9 mouse cellular contexts compared by ENCODE assay signal in the genomic region with DNA sequence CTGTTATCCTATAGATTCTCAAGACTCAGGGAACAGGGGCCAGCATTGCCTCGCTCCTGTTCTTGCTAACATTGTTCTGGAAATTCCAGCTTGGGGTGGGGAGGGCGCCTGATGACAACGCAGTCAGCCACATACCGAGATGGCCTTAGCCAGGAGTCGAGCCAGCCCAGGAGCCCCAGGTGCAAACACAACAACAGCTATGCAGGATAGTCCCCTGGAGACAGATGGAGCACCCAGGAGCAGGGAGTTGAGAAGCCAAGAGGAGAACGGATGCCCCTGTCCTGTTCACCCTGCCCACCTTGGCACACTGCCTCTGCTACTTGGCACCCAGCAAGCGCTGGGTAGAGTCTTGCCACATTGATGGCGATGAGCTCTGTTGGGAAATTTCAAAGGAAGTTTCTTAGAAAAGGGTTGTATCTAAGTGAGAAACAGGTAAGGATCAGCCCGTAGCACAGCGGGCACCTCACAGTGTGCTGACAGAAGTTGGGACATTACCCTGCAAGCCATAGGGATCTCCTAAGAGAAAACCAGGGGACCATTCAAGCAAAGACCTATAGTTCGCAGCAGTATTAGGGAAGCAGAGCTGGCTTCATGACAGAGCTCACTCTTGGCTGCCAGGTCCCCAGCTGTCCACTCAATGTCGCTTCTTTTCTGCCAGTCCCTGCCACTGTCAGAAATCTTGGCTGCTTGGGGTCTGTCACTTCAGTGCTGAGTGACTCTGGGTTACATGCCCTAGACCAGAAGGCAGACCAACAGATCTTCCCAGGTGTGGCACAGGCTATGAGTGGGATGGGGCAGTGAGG. TPM values are rescaled to one million over a fixed set of nuclear protein-coding genes. Genes with fewer than 3 reads are reported as not detected.
DNase-seq lines count a peak whose midpoint lies in the region; ATAC-seq and TF ChIP-seq lines count a peak whose summit lies in the region.
"Had no signal": no experiment of that assay in that cellular context is flagged by ENCODE, and none has a peak within 500 bp of the region (broad histone marks: within the 10 kb centered on the region; RNA-seq: fewer than 3 reads in every experiment).

No protein-coding gene starts in this region.

- H3K9ac ChIP-seq in heart, embryonic 11.5 days (ENCODE audit: low read depth, low read length) = peak overlapping the region; percentile 70; the same call in 1 of the 2 replicates
- no peak overlapping the region for H3K9ac ChIP-seq in forebrain, postnatal 0 days
- H3K9ac ChIP-seq in midbrain, postnatal 0 days (replicated peaks; ENCODE audit: low read length, poor library complexity, severe bottlenecking) = no peak overlapping the region

- TF ChIP-seq POLR2A in brain, embryonic 14.5 days (IDR thresholded peaks at IDR 0.05; ENCODE audit: borderline replicate concordance, extremely low read depth, insufficient read depth, insufficient read length, poor library complexity, severe bottlenecking) = no peak

- H3K4me2 ChIP-seq in heart, embryonic 11.5 days = peak overlapping the region; percentile 62
- H3K4me2 ChIP-seq in forebrain, postnatal 0 days (ENCODE audit: low read depth) = no peak overlapping the region
- no peak overlapping the region for H3K4me2 ChIP-seq in midbrain, postnatal 0 days (ENCODE audit: low read depth, low read length, poor library complexity, severe bottlenecking)

- no peak for DNase-seq in heart, adult 9 months (ENCODE audit: low spot score in 2 of 2)
- DNase-seq in brain, embryonic 14.5 days (ENCODE audit: low read depth) = peak; percentile 77
- peak; percentile 35 for DNase-seq in forebrain, postnatal 0 days
- no peak for DNase-seq in limb, embryonic 10.5 days (ENCODE audit: low spot score)
- DNase-seq in midbrain, postnatal 0 days (ENCODE audit: low spot score) = peak; percentile 77
- no peak for DNase-seq in embryo, embryonic 10.5 days (ENCODE audit: low spot score)
- no peak for DNase-seq in embryo, embryonic 10 days (ENCODE audit: low spot score)

- TF ChIP-seq CTCF in brain, embryonic 14.5 days (IDR thresholded peaks at IDR 0.05; ENCODE audit: borderline replicate concordance, extremely low read depth, insufficient read depth, insufficient read length) = no peak
- TF ChIP-seq CTCF in forebrain, postnatal 0 days (IDR thresholded peaks at IDR 0.05; ENCODE audit: low read depth) = no peak
- TF ChIP-seq CTCF in midbrain, postnatal 0 days (IDR thresholded peaks at IDR 0.05) = no peak

- H3K27ac ChIP-seq in heart, embryonic 11.5 days (ENCODE audit: low read depth, low read length) = peak overlapping the region; percentile 90
- no peak overlapping the region for H3K27ac ChIP-seq in forebrain, postnatal 0 days (ENCODE audit: low read depth, low read length)
- peak overlapping the region; percentile 91 for H3K27ac ChIP-seq in limb, embryonic 10.5 days
- H3K27ac ChIP-seq in midbrain, postnatal 0 days (ENCODE audit: low read depth, low read length) = no peak overlapping the region; the same call in 1 of the 2 replicates

- H3K4me1 ChIP-seq in heart, embryonic 11.5 days (ENCODE audit: control insufficient read depth, insufficient read depth, low read length) = peaks cover 21% of the 10 kb centered on the region
- H3K4me1 ChIP-seq in forebrain, postnatal 0 days (ENCODE audit: insufficient read depth) = peaks cover 2% of the 10 kb centered on the region; the same call in 1 of the 2 replicates
- peaks cover 48% of the 10 kb centered on the region for H3K4me1 ChIP-seq in limb, embryonic 10.5 days
- no peaks in the 10 kb centered on the region for H3K4me1 ChIP-seq in midbrain, postnatal 0 days (ENCODE audit: insufficient read depth, low read length)

- no peak overlapping the region for H3K4me3 ChIP-seq in heart, embryonic 11.5 days (ENCODE audit: low read depth, low read length)
- no peak overlapping the region for H3K4me3 ChIP-seq in forebrain, postnatal 0 days (ENCODE audit: low read depth, low read length)
- peak overlapping the region; percentile 43 for H3K4me3 ChIP-seq in limb, embryonic 10.5 days
- no peak overlapping the region for H3K4me3 ChIP-seq in midbrain, postnatal 0 days (ENCODE audit: low read depth, low read length)

- H3K27me3 ChIP-seq in heart, embryonic 11.5 days (ENCODE audit: control insufficient read depth, insufficient read depth, low read length) = no peaks in the 10 kb centered on the region
- H3K27me3 ChIP-seq in forebrain, postnatal 0 days (ENCODE audit: insufficient read depth, low read length) = no peaks in the 10 kb centered on the region
- no peaks in the 10 kb centered on the region for H3K27me3 ChIP-seq in limb, embryonic 10.5 days (ENCODE audit: low read depth, poor library complexity, severe bottlenecking)
- H3K27me3 ChIP-seq in midbrain, postnatal 0 days (ENCODE audit: insufficient read depth, low read length) = no peaks in the 10 kb centered on the region
- H3K27me3 ChIP-seq: CH12.LX had no signal

- H3K9me3 ChIP-seq in heart, embryonic 11.5 days (replicated peaks; ENCODE audit: control insufficient read depth, low read length) = no peaks in the 10 kb centered on the region
- no peaks in the 10 kb centered on the region for H3K9me3 ChIP-seq in forebrain, postnatal 0 days (ENCODE audit: low read length)
- no peaks in the 10 kb centered on the region for H3K9me3 ChIP-seq in limb, embryonic 10.5 days (replicated peaks)
- H3K9me3 ChIP-seq in midbrain, postnatal 0 days (ENCODE audit: low read length) = no peaks in the 10 kb centered on the region

- whole genome bisulfite sequencing in heart, embryonic 11.5 days (ENCODE audit: insufficient replicate concordance) = 45% methylated on average over 12 of the region's 12 CpGs
- 32% methylated on average over 12 of the region's 12 CpGs for WGBS in forebrain, postnatal 0 days
- 46% methylated on average over 12 of the region's 12 CpGs for WGBS in limb, embryonic 10.5 days
- 50% methylated on average over 12 of the region's 12 CpGs for WGBS in midbrain, postnatal 0 days

- H3K36me3 ChIP-seq in heart, embryonic 11.5 days (ENCODE audit: control insufficient read depth, insufficient read depth, low read length) = no peaks in the 10 kb centered on the region
- no peaks in the 10 kb centered on the region for H3K36me3 ChIP-seq in forebrain, postnatal 0 days (ENCODE audit: insufficient read depth)
- H3K36me3 ChIP-seq in limb, embryonic 10.5 days = no peaks in the 10 kb centered on the region
- no peaks in the 10 kb centered on the region for H3K36me3 ChIP-seq in midbrain, postnatal 0 days (ENCODE audit: insufficient read depth, low read length)

- ATAC-seq in heart, embryonic 11.5 days (replicated peaks; ENCODE audit: insufficient number of reproducible peaks, low FRiP score, low TSS enrichment) = 0 out of 2 replicates have a peak, but pooled peaks have one; percentile 11
- peak; percentile 59; the same call in 1 of the 2 replicates for ATAC-seq in forebrain, postnatal 0 days
- ATAC-seq in midbrain, postnatal 0 days (ENCODE audit: low FRiP score) = 0 out of 2 replicates have a peak, but pooled peaks have one; percentile 52

RNA-seq across cellular contexts. Expression of gene Acot11, which starts 43.7 kb away (rescaled TPM):
- polyA plus RNA-seq in heart, embryonic 11.5 days (2014; fragmentation: Nextera tagmentation; extraction: Ambion mirVana) = 3.0 and 4.3 TPM in 2 replicates
- 1.4 and 2.0 TPM in 2 replicates for polyA plus RNA-seq in brain, embryonic 14.5 days (2012; rRNA removed)
- total RNA-seq in forebrain, postnatal 0 days (2014; rRNA removed) = 3.4 and 5.5 TPM in 2 replicates
- polyA plus RNA-seq in forebrain, postnatal 0 days (2015; fragmentation: Nextera tagmentation; extraction: Ambion mirVana) = 0.75 and 1.2 TPM in 2 replicates
- 9.0 and 10.7 TPM in 2 replicates for polyA plus RNA-seq in limb, embryonic 10.5 days (2016; fragmentation: Nextera tagmentation; extraction: Ambion mirVana)
- total RNA-seq in midbrain, postnatal 0 days (2014; rRNA removed) = 4.0 and 7.0 TPM in 2 replicates
- 1.8 and 2.1 TPM in 2 replicates for polyA plus RNA-seq in midbrain, postnatal 0 days (2015; fragmentation: Nextera tagmentation; extraction: Ambion mirVana)

Comparison
In these comparisons a context has a peak if more than half of its experiments do, and no peak if none do; other contexts are left out.
1. H3K27ac ChIP-seq: peak in heart, embryonic 11.5 days (single experiment) and limb, embryonic 10.5 days (single experiment); none in forebrain, postnatal 0 days (single experiment) and midbrain, postnatal 0 days (single experiment).
2. DNase-seq: peak in brain, embryonic 14.5 days (single experiment), forebrain, postnatal 0 days (single experiment) and midbrain, postnatal 0 days (single experiment); none in heart, adult 9 months (0 of 2), limb, embryonic 10.5 days (single experiment), embryo, embryonic 10.5 days (single experiment) and embryo, embryonic 10 days (single experiment).
3. Peak in every context shown above with its lines, with median percentiles within 50 percentile points of each other: ATAC-seq.